Mouse (Mus musculus) layer of hippocampus, adult 9-11 months (tissue): ENCODE results near the gene Slc35c1.
"Not testable (repeated sequence)": the region's sequence is repeated elsewhere in the genome, so short reads cannot be mapped to it uniquely, and the experiment has no call there.

ENCODE experiments used
- DNase-seq: peaks from one replicate; pipeline ENCODE4 v3.0.0; 2022

Slc35c1 gene

DNA sequence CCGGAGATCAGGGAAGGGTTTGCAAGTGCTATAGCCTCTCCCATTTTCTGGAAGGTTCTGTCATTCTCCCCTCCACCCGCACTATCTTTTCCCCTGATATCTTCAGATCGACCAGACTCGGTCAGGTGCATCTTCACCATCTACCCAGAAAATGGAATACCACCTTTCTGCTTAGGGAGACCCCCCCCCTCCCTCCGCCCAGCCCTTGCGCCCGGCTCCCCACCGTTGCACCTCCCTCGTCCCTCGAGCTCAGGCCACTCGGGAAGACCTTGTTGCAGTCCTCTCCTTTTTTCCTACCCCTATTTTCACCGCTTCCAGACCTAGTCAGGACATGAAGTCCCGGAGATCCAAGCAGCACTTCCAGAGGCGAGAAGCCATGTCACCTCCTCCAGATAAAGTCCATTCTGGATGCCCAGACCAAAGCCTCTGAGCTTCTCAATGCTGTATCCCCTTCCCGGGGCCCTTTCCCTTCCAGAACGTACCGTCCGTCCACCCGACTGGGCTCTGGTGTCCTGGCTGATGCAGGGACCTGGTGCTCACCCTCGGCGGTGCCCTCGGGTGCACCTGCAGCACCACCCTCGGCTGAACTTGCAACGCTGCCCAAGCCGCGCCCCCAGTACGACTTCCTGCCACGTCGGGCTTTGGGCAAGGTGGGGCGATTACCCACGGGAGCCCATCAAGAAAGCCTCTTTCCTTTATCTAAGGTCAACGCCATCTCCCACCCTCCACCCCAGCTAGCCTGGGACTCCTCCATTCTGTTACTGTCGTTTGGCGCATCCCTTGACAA, at the start of gene Slc35c1:
Gene Slc35c1 (minus strand): TSS at position 618 of the 787 bp plus-strand sequence.
- DNase-seq: no peak

DNA sequence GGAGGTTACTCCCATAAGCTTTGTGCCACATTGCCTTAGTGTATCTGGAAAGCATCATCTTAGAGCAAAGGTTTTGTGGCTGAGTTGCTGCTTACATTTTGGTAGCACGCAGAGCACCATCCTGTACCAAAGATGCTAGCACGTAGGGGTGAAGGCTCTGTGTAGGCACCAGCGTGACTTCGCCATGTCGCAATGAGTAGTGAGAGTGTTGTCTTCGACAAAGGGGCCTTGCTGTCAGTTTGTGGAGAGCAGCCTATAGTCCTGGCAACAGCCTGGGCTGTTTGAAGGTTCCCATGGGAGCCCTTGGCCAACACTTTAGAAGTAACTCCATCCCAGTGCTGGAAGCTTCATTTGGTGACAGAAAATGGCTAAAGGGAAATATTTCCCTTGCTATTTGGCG, 45.0 kb upstream of the Slc35c1 start:
- no peak for DNase-seq

DNA sequence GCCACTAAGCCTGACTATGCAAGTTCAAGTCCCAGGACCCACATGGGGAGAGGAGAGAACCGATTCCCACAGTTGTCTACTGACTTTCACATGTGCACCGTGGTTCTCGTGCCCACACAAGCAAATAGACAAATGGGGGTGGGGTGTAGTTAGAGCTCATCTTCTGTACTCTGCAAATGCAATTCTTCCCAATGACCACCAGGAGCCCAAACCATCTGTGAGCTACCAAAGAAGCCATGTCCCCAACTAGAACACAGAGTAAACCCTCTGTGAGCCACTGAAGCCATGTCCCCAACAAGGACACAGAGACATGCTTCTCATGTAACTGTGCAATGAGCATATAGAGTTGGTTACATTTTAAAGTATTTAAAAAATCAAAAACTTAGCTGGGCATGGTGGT, 43.1 kb upstream of the Slc35c1 start:
- no peak for DNase-seq

DNA sequence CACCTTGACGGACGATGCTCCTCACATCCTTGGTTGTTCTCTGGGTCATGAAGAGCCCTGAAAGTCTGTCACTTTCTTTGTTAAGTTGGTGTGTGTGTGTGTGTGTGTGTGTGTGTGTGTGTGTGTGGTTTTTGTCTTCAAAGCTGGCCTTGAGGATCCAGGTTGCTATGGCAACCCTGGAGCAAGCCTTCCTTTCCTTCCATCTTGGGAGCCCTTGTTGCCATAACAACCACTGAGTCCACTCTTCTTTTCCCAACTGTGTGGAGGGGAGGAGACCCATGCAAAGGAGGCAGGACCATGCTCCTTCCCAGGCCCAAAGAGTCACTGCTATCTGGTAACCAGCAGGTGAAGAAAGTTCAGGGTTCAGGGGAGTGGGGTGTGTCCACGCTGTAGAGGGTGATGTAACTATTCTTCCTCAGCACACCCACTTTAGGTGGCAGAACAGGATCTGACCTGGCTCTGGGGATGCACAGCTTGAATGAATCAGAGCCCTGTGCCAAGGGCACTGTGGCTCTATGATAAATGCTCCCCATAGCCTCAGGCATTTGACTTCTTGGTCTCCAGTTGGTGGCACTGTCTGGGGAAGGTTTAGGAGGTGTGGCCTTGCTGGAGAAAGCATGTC, 39.5 kb upstream of the Slc35c1 start:
- peak; percentile 78 for DNase-seq

DNA sequence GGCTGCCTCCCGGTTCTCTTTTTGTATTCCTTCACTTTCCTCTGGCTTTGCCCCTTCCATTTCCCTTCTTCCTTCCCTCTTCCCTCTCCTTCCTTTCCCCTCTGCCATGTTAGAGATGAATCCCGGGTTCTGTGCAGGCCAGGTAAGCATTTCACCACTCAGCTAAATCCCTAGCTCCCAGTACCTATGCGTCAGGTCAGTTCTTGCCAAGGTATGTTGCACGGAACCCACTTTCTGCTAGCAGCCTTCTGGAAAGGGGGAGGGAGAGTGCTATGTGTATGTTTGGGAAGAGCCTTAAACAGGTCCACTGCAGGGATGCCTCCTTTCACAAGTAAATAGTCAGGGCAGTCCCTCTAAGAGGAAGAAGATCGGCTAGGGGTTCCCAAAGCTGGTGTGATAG, 36.8 kb upstream of the Slc35c1 start:
- DNase-seq: no peak

DNA sequence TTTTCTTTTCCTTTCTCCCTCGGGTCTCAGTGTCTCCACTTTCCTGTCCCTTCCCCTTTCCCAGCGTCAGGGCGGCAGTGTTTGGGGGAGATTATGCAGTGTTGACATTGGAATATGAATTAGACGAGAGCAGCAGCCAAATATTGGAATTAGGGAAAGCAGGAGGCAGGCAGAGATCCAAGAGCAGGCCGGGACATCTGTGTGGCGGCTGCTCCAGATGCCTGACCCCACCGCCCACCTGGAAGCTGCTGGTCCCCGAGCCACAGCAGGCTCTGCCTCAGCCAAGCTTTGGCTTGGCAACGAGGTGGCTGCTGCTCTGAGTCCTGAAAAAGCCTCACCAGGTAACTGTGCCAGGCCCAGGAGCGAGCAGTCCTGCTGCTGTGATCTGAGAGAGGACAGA, 36.3 kb upstream of the Slc35c1 start:
- DNase-seq: no peak

DNA sequence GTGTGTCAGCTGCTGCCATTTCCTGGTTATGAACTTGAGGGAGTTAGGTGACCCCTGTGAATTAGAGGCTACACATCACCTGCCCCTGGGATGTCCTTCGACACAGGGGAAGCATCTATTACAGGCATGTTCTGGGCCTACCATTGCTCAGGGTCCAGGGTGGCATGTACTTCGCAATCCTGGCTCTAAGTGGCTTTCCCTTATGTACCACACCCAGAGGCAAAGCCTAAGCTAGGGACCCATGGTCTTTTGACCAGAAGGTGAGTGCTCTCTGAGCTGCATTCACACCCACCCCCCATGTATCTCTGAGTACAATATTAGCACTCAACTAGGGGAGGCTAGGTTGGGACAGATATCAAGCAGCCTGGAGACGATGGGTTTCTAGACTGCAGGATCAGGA, 34.6 kb upstream of the Slc35c1 start:
- no peak for DNase-seq

DNA sequence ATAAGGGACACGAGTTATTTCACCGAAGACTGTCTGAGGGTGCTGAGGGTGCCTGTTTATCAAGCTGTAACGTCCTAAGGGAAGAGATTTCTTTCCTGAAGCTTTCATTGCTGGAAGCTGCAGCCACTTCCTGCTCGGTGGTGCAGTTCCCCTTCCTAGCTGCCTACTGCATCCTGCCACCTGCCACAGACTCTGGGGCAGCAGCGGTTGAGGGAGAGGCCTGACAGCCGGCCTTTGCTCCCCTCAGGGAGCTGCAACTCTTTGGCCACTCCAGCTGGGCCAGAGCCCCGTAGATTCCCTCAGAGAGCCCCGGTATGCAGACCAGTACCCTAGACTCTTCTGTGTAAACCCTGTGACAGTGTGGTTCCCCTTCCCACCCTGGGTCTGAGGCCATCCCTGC, 34.1 kb upstream of the Slc35c1 start:
- no peak for DNase-seq

DNA sequence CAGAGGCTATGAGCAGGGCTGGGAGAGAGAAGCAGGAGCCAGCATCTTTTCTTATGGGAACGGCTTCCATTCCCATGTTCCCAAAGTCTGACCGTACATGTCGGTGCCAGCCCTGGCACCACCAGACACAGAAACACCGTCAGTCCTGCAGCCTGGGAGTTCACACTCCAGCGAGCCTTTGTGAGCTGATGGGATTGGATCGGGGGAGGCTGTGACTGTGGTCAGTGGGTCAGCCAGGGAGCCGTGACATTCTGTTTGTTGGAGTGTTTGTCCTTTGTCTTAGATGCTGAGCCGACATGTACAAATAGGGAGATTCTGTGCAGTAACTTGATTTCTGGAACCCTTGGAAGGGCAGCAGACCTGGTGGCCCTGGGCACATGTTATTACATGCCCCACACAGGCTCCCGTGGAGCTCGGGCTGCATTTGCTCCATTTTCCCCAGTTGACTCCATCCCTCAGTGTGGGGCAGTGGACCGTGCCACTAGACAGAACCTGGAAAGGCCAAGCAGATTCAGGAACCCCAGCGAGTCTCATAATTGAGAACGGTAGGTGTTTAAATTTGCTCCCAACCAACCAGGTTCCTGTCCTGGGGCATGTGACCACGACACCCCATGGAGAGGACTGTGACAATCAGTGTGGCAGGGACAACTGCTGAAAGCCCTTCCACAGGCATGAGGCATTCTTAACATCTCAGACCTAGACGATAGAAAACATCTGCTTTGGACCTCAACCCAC, 33.5 kb upstream of the Slc35c1 start:
- DNase-seq: no peak

DNA sequence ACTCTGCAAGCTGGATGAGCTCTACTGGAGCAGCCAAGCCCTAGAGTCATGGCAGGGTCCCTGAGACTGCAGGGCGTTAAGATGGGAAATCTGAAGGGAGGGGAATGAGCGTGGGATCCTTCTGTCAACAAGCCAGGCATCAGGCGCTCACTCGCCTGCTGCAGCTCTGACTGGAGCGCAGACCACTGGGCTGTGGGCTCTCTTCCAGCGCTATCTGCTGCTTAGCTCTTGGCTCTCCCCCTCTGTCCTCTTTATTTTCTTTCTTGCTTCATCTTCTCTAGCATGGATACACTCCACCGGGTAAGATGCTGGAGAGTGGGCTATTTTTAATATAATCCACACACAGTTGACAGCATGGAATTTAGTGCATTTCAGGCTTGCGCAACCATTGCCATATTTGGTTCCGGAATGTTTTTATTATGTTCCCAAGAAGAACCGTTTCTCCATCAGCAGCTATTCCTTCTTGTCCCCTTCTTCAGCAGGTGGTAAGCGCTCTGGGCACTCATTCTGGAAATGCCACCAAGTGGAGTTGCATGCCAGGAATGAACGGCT, 31.7 kb upstream of the Slc35c1 start:
- DNase-seq: peak; percentile 67

DNA sequence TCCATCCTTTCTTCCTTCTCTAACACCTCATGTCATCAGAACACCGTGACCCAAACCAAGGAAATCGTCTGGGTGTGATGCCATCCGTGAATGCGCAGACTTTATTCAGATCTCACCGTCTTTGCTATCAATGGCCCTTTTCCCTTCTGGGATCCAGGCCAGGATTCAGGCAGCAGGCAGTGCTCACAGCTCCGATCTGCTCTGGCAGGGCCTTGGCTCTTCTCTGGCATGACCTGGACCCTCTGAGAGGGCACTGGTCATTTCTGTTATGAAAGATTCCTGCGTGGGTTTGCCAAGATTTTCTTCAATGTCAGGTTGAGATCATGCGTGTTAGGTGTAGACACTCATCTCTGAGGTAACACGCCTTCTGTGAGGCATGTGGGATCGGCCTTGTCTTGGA, 30.2 kb upstream of the Slc35c1 start:
- DNase-seq: no peak

DNA sequence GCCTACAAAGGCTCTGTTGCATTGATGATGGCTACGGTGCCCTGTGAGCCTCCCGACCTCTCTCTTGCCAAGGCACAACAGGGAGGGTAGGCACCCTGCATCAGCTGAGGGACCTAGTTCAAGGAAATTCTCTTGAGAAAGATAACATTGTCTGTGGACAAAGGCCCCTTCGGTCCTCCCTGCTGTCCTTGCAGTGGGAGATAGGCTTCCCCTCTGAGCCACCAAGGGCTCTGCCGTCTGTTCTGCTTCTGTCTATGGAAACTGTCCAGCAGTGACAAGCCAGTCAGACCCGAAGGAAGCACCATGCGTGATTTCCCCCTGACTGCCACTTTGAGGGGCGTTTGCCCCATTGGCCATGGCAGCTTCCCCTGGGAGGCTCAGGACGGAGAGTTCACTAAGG, 27.5 kb upstream of the Slc35c1 start:
- DNase-seq: no peak

DNA sequence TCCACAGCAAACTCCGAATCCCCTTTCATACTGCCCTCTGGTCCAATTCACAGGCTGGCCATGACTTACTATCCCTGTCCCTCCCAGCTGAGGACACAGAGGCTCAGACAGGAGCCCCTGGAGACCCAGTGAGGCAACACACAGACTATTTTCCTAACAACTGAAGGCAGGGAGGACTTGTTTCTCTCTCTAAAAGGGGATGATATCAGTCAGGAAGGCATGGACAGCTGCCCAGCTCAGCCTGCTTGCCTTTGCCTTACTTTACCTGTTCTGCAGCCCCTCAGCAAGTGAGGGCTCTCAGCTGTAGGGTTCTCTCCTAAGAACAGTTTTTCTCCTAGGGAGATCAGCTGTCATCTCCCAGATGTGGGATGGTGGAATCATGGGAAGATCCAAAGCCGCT, 26.6 kb upstream of the Slc35c1 start:
- DNase-seq: no peak

DNA sequence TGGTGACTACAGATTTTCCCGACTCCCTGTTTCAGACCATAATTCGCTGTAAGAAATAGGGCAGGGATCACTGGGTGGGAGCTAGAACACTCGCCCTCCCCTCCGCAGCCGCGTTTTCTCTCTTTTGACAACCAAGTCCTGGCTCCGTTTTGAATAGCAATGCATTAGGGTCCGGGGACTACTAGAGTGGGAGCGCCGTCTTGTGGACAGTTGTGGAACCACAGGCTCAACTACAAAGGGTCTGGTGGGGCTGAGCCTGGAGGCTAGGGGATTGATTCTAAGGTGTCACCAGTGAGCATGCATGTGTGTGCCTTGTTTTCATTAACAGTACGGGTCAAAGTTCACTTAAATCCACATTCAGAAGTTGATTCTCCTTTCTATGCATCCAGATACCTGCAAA, 26.1 kb upstream of the Slc35c1 start:
- DNase-seq: peak; percentile 77

DNA sequence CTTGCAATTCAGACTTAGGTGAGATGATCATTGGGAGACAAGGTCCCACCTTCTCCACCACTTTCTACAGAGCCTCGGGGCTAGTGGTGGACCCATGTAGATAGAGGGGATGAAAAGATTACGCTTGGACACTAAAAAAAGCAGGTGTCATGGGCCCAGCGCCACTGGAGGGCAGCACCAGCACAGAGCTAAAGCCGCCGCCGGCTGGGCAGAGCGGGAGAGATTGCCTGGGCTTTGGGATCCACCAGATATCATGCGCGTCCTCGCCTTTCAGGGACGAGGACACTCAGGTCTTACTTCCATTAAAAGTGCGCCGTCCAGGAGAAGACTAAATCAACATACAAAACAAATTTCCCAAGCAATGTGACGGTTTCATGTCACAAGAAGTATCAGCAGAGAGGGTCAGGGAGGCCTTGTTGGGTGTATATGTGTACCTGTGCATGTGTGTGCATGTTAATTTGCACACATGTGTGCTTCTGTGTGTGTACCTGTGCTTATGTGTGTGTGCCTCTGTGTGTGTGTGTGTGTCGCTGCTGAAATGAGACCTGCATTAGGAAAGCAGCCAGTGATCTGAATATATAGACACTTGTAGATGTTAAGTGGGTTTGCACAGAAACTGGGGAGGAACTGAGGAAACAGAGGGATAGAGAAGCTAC, 25.4 kb upstream of the Slc35c1 start:
- peak; percentile 68 for DNase-seq

DNA sequence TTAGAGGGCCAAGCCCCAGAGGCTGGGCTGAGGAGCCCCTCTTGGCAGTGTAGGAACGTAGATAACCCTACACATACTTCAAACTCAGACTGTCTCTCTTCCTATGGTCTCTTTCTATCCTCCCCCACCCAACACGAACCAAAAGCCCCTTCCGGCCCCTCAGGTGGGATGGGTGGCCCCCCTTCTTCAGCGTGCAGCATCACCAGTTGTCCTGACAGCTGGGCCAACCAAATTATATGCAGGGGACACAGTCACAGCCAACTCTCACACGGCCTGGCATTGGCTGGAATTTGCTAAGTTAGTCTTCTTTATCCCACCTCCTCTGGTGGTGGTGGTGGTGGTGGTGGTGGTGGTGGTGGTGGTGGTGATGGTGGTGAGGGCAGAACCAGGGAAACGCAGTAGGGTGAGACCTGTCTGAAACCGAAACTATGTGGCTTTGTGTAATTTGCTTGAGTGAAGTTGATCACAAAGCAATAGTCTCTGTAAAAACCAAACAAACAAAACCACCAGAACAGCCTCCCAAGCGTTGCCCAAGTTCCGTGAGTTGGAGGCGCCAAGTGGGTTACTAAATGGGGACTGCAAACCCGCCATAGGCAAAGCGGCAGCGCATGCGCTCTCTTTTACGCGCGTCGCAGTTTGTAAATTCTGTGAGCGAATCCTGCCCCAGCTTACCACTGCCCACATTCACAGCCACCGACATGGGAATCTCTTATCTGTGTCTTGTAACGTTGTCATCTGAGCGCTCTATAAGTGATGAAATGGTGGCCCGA, 24.1 kb upstream of the Slc35c1 start:
- no peak for DNase-seq

DNA sequence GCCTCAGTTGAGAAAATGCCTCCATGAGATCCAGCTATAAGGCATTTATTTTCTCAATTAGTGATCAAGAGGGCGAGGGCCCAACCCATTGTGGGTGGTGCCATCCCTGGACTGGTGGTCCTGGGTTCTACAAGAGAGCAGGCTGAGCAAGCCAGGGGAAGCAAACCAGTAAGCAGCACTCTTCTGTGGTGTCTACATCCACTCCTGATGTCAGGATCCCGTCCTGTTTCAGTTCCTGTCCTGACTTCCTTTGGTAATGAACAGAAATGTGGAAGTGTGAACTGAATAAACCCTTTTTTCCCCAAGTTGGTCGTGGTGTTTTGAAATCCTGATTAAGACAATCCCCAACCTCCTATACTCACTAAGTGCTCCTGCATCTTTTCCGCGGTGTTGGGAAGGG, 23.2 kb upstream of the Slc35c1 start:
- DNase-seq: no peak

DNA sequence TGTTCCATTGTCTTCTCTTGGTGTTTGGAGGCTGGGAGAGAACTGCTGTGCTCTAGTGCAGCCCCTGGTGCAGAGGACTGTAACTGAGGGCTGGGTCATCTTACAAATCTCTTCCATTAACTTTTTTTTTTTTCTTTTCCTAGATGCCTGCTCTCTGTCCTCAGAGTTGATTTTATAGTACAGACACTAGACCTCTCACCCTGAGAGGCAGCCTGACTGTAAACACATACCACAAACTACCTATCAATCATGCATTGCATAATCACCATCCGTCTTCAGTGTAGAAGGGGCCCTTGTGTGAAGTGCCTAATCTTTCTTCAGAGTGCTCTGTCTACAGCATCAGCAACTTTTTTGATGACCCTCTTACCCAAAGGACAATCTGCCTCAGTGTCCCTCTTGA, 22.2 kb upstream of the Slc35c1 start:
- no peak for DNase-seq

DNA sequence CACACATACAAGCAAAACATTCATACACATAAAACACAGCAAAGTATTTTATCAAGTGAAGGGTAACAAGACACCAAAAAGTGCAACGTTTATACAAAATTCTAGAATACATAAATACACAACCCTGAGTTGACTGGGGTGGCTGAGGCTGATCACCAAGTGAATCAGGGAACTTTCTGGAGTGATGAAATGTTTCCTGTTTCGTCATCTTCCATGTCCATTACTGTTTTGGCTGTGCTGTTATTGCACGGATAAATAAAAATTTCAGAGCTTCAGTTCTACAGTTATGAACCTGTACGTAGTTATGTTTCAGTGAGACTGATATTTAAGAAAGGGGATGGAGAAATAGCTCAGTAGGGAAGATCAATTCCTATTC, 18.0 kb upstream of the Slc35c1 start:
- DNase-seq: no peak

DNA sequence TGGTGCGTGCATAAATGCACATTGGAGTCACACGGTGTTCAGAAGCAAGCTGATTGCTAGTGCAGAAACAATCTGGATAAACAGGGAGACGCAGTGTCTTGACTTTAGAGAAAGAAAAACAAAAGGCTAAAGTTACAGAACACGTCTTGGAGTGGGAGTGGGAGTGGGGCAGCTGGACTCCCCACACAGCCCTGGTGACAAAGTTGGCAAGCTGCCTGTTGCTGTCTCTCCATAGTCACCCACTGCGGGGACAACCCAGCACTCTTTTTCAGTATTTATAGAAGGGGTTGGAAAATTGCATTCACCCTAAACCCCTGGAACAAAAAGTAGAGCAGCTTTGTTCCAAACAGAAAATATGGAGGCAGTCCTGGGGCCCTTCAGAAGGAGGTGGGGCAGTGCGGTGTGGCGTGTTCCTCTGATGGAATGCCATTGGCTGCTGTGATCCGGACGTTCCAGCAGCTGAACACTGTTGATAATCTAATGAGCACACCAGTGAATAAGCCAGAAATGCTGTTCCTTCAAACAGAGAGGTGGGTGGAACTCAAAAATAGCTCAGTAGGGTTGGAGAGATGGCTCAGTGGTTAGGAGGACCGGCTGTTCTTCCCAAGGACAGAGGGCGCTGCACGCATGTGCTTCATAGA, 17.5 kb upstream of the Slc35c1 start:
- DNase-seq: peak; percentile 72

DNA sequence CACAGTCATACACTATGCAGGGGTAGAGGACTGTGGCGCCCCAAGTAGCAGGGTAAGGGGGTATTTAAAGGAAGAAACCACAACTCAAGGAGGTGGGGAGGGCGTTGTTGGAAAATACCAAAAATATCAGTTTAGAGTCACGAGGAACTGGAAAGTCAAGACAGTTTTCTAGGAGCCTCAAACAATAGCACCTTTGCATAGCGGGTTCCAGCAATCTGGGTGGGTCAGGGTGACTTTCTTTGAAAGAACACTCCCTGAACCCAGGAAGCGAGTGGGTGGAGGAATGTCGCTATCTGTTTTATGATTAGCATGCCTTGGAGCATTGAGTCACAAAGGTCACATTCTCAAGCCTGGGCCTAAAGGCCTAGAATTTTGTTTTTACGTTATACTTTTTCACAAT, 16.2 kb upstream of the Slc35c1 start:
- DNase-seq: not testable (repeated sequence)

DNA sequence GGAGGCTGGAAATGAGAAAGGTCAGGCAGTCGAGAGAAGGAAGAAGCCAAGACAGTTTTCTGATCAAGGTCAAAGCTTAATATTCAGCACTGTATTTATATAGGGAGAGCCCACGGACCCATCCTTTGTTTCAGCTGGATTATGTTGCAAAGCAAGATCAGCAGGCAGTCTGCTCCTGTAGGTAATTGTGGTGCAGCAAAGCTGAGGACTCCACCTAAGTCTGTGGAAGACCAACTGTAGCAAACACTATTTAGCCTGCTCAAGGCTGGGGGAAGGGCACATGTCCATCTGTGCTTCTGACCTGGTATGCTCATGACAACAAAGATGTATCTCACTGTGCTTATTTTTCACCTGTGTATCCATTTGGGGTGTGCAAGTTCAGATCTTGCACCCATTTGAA, 15.4 kb upstream of the Slc35c1 start:
- no peak for DNase-seq
